Mouse (Mus musculus) lung, postnatal 4 days (tissue): ENCODE measurements around the gene Sez6l.
"Not testable (repeated sequence)": the region's sequence is repeated elsewhere in the genome, so short reads cannot be mapped to it uniquely, and the experiment has no call there.

Experiments
- DNase-seq, 2 experiments: peaks; one replicate each; pipeline ENCODE4 v3.0.0; 2021

Gene Sez6l

DNA sequence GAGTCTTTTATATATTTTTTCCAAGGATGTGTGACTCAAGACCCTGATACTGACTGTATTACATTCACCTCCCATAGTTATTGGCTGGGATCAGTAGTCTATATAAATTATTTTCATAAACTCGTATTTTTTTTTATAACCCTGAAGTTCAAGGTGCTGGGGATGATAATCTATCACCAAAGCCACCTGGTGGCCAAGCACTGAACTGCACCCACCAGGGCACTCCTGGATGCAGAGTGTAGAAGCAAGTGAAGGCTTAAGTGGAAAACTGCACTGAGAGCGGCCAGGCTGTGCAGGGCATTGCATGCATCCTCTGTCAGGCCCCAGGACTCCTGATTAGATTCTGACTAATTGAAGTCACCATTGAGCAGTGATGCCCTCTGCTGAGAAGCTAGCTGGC, 149.7 kb downstream of the Sez6l start:
- DNase-seq = peak; percentile 49 to 69

- peak in 1 of 2 experiments; percentile 10 for DNase-seq
Measured at GRCm38 (mm10) chr5:112426635-112427034, 150.3 kb downstream of the Sez6l start.

- peak in 1 of 2 experiments; percentile 18 for DNase-seq
Measured at GRCm38 (mm10) chr5:112419535-112419934, 157.4 kb downstream of the Sez6l start.

DNA sequence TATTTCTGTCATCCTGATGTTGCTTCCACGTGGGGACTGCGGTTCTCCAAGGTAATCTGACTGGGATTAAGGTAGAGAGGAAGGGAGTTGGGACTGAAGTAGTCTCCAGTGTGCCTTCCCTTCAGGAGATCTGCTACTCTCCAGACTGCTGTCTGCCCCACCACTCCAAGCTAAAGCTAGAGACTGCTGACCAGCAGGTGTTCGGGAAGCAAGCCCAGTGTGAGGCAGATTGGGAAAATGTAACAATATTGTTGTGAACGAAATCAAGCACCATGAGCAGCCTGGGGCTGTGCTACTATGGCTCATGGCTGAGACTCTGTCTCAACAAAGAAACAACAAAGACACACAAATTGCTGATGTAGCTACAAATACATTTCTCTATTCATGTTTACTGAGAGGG, 159.0 kb downstream of the Sez6l start:
- DNase-seq = no peak

GRCm38 (mm10) chr5:112416673-112417072, 160.3 kb downstream of the Sez6l start:
- DNase-seq = no peak

- DNase-seq = not testable (repeated sequence)
Measured at GRCm38 (mm10) chr5:112412781-112413180, 164.2 kb downstream of the Sez6l start.

GRCm38 (mm10) chr5:112411514-112412335, 165.3 kb downstream of the Sez6l start:
- no peak for DNase-seq

- DNase-seq = no peak
Measured at GRCm38 (mm10) chr5:112411072-112411471, 165.9 kb downstream of the Sez6l start.

DNA sequence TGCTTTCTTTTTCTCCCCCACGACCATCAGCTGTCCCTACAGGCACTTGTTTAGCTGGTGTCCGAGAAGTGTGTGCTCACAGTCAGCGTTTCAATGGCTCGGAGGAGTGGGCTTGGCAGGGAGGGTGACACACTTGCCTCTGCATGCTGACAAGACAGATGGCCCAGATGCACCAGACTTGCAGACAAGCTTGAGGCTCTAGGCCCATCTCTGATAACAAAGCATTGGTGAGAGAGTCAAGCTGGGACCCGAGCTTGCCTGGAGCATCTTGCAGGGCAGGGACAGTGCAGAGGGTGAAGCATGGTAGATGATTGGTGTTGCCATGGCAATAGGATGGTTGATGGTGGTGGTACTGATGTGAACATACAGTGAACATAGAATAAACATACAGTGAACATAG, 167.7 kb downstream of the Sez6l start:
- no peak for DNase-seq

DNA sequence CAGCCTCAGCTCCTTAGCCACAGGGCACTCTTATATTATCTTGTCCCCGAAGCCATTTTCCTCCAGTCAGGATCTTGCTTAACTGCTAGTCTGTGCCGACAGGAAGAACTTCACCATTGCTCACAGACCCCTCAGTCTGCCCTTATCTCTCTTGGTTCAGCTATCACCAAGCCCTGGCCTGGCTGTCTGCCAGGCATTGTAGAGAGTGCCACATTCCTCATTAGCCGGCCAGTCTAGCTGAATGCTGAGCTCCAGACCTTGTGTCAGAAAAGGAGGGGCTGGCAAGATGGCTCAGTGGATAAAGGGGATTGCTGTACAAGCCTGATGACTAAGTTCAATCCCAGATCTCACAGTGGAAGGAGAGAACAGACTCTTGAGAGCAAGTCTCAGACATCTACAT, 171.0 kb downstream of the Sez6l start:
- DNase-seq = no peak

- DNase-seq = no peak
Measured at GRCm38 (mm10) chr5:112402437-112402836, 174.5 kb downstream of the Sez6l start.

GRCm38 (mm10) chr5:112399284-112399683, 177.7 kb downstream of the Sez6l start:
- DNase-seq = peak in 1 of 2 experiments; percentile 41

DNA sequence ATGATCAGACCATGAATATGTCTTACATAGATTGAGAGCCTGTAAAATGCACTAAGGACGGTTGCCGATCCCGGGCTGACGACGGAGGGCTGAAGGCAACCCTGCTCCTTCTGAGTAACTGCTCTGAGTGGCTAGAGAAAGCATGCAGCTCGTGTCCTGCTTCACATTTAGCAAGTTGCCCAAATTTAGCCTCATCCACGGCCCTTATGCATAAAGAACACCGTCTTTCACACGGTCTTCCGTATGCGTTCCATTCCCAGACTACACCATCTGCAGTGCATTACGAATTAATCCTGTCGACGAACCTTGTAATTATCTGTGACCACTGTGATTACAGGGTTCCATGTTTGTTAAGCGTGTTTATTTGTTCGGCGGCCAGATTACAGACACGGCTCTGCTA, 180.9 kb downstream of the Sez6l start:
- no peak for DNase-seq

GRCm38 (mm10) chr5:112394779-112395443, 182.1 kb downstream of the Sez6l start, which contains the start of gene Asphd2:
TSS of gene Asphd2 (minus strand) at chr5:112394866.
- peak; percentile 37 to 68 for DNase-seq

GRCm38 (mm10) chr5:112394415-112394763, 182.6 kb downstream of the Sez6l start:
- DNase-seq = no peak

- no peak for DNase-seq
Measured at GRCm38 (mm10) chr5:112393741-112394414, 183.1 kb downstream of the Sez6l start.

GRCm38 (mm10) chr5:112391676-112392323, 185.2 kb downstream of the Sez6l start:
- no peak for DNase-seq

GRCm38 (mm10) chr5:112391002-112391401, 186.0 kb downstream of the Sez6l start:
- DNase-seq = no peak

DNA sequence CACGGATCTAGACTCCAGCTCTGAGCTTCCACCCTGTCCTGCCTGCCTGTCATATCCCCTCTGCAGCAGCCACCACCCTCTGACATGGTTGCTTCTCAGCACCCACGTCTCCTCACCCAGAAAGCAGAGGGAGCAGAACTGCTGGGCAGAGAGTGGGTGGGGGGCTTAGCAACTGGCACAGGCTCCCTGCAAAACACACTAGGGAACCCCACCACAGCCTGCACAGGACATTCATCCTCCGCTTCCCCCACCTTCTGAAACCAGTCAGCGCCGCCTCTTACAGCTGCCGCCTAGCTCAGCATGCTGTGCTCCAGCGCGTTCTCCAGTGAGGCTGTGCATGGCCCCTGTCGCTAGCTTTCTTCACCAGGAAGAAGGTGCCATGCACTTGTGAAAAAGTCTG, 187.6 kb downstream of the Sez6l start:
- no peak for DNase-seq

- no peak for DNase-seq
Measured at GRCm38 (mm10) chr5:112385973-112386372, 191.0 kb downstream of the Sez6l start.

DNA sequence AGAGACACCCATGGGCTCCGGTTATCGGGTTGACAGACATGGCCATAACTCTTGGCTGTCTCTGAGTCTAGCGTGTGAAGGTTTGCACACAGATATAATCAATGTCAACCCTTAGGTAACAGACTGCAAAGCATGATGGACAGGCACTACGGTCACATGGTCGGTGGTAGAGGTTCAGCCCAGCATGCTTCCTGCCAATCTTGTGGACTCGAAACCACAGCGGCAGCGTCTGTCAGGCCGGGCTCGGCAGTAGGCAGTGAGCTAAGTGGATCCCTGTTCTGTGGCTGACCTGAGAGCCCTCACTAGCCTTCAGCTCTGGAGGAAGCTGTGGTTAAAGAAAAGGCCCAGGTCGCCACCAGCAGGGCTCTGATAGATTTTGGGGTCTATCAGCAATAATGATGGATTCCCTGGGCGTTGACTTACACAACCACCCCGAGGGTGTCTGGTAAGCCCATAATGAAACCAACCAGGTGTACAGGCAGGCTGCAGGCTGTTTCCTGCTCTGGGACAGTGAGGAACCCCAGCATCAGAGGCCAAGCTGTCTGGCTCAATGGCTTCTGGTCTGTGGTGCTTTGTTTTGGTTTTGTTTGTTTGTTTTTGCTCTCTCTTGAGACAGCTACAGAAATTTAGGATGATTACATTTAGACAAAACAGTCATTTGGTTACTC, 192.0 kb downstream of the Sez6l start:
- DNase-seq = no peak

DNA sequence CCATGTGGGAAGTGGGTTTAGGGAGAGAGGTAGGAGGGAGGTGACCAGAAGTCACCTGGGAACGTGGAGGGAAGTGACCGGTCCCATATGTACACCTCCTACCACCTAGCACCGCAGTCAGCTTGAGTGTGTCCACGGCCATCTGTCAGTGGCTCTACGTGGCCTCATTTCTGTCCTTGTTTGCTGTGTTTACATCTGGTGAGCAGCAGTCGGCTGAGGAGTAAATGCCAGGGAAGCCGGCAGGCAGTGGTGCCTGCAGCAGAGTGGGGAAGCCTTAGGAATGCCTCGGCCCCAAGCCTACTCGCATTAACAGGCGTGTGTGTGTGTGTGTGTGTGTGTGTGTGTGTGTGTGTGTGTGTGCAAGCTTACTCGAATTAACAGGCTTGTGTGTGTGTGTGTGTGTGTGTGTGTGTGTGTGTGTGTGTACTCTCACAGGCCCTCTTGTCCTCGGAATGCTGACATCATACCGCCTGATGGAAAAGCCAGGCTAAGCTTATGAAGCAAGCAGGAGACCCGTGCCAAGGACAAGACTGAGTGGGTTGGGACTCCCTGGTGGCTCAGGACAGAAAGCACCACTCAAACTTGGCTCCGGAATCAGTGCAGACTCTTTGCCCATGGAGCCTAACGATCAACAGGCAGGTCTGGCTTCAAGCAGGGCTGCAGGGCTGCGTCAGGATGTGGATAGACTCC, 194.2 kb downstream of the Sez6l start:
- DNase-seq = peak; percentile 53 to 73
